Mouse (Mus musculus): ENCODE results near the gene Rnase4. TPM values are rescaled to one million over a fixed set of nuclear protein-coding genes. Genes with fewer than 3 reads are reported as not detected.

Gene Rnase4
- polyA plus RNA-seq, 1 experiment: 1.6 TPM

GRCm38 (mm10) chr14:51068956-51069355, 21.9 kb upstream of the Rnase4 start:
- no peaks in the 10 kb centered on the region for H3K36me3 ChIP-seq (replicated peaks; ENCODE audit: low read length)
- peaks cover 23% of the 10 kb centered on the region for H3K4me1 ChIP-seq
- TF ChIP-seq GATA1 (IDR thresholded peaks at IDR 0.05; ENCODE audit: borderline replicate concordance, low read length): no peak
- TF ChIP-seq FLI1 (IDR thresholded peaks at IDR 0.05; ENCODE audit: low read length): no peak
- H3K27me3 ChIP-seq (replicated peaks): peaks cover 24% of the 10 kb centered on the region
- H3K4me3 ChIP-seq (replicated peaks): no peak overlapping the region
- H3K9me3 ChIP-seq: no peaks in the 10 kb centered on the region

- TF ChIP-seq GATA1 (IDR thresholded peaks at IDR 0.05; ENCODE audit: borderline replicate concordance, low read length) (no peak), FLI1 (IDR thresholded peaks at IDR 0.05; ENCODE audit: low read length) (no peak)
These were observed 21.3 kb upstream of the Rnase4 start for GRCm38 (mm10) chr14:51069617-51070016.

GRCm38 (mm10) chr14:51074335-51074734, 16.5 kb upstream of the Rnase4 start, which contains the start of gene Olfr750:
TSS of gene Olfr750 (minus strand) at chr14:51074435.
- Histone ChIP-seq H3K36me3 (replicated peaks; ENCODE audit: low read length) (no peaks in the 10 kb centered on the region), H3K9me3 (no peaks in the 10 kb centered on the region), H3K4me3 (replicated peaks) (no peak within 1 kb of the TSS), H3K4me1 (peaks cover 7% of the 10 kb centered on the region), H3K27me3 (replicated peaks) (peaks cover 37% of the 10 kb centered on the region)
- no peak for TF ChIP-seq GATA1 (IDR thresholded peaks at IDR 0.05; ENCODE audit: borderline replicate concordance, low read length)
- no peak for TF ChIP-seq FLI1 (IDR thresholded peaks at IDR 0.05; ENCODE audit: low read length)

More at GRCm38 (mm10) chr14:51069617-51070016, 21.3 kb upstream of the Rnase4 start:
- Histone ChIP-seq H3K27me3 (replicated peaks) (peaks cover 28% of the 10 kb centered on the region), H3K9me3 (no peaks in the 10 kb centered on the region), H3K4me1 (peaks cover 23% of the 10 kb centered on the region), H3K4me3 (replicated peaks) (no peak overlapping the region), H3K36me3 (replicated peaks; ENCODE audit: low read length) (no peaks in the 10 kb centered on the region)

- H3K9me3 ChIP-seq: no peaks in the 10 kb centered on the region
- H3K36me3 ChIP-seq (replicated peaks; ENCODE audit: low read length): no peaks in the 10 kb centered on the region
- no peak for TF ChIP-seq GATA1 (IDR thresholded peaks at IDR 0.05; ENCODE audit: borderline replicate concordance, low read length)
- TF ChIP-seq FLI1 (IDR thresholded peaks at IDR 0.05; ENCODE audit: low read length): no peak
- H3K4me3 ChIP-seq (replicated peaks): no peak overlapping the region
- peaks cover 20% of the 10 kb centered on the region for H3K4me1 ChIP-seq
- H3K27me3 ChIP-seq (replicated peaks): peaks cover 56% of the 10 kb centered on the region
These were observed 11.7 kb upstream of the Rnase4 start for GRCm38 (mm10) chr14:51079180-51079579.

GRCm38 (mm10) chr14:51081035-51081434, 9.8 kb upstream of the Rnase4 start:
- H3K4me1 ChIP-seq: peaks cover 32% of the 10 kb centered on the region
- peaks cover 54% of the 10 kb centered on the region for H3K27me3 ChIP-seq (replicated peaks)
- no peak overlapping the region for H3K4me3 ChIP-seq (replicated peaks)
- no peak for TF ChIP-seq FLI1 (IDR thresholded peaks at IDR 0.05; ENCODE audit: low read length)
- no peak for TF ChIP-seq GATA1 (IDR thresholded peaks at IDR 0.05; ENCODE audit: borderline replicate concordance, low read length)
- no peaks in the 10 kb centered on the region for H3K36me3 ChIP-seq (replicated peaks; ENCODE audit: low read length)
- no peaks in the 10 kb centered on the region for H3K9me3 ChIP-seq

- peaks cover 34% of the 10 kb centered on the region for H3K4me1 ChIP-seq
These were observed 8.0 kb upstream of the Rnase4 start for GRCm38 (mm10) chr14:51082599-51083581.

GRCm38 (mm10) chr14:51083805-51084204, 7.1 kb upstream of the Rnase4 start:
- H3K4me3 ChIP-seq (replicated peaks): peak overlapping the region; percentile 91
- H3K36me3 ChIP-seq (replicated peaks; ENCODE audit: low read length): no peaks in the 10 kb centered on the region
- peaks cover 50% of the 10 kb centered on the region for H3K27me3 ChIP-seq (replicated peaks)
- peaks cover 40% of the 10 kb centered on the region for H3K4me1 ChIP-seq
- TF ChIP-seq GATA1 (IDR thresholded peaks at IDR 0.05; ENCODE audit: borderline replicate concordance, low read length): no peak
- TF ChIP-seq FLI1 (IDR thresholded peaks at IDR 0.05; ENCODE audit: low read length): no peak
- no peaks in the 10 kb centered on the region for H3K9me3 ChIP-seq

More at GRCm38 (mm10) chr14:51082599-51083581, 8.0 kb upstream of the Rnase4 start:
- peak overlapping the region; percentile 91 for H3K4me3 ChIP-seq (replicated peaks)
- no peak for TF ChIP-seq GATA1 (IDR thresholded peaks at IDR 0.05; ENCODE audit: borderline replicate concordance, low read length)
- TF ChIP-seq FLI1 (IDR thresholded peaks at IDR 0.05; ENCODE audit: low read length): no peak
- peaks cover 54% of the 10 kb centered on the region for H3K27me3 ChIP-seq (replicated peaks)
- no peaks in the 10 kb centered on the region for H3K9me3 ChIP-seq
- no peaks in the 10 kb centered on the region for H3K36me3 ChIP-seq (replicated peaks; ENCODE audit: low read length)

GRCm38 (mm10) chr14:51085086-51085485, 5.8 kb upstream of the Rnase4 start:
- H3K36me3 ChIP-seq (replicated peaks; ENCODE audit: low read length): no peaks in the 10 kb centered on the region
- H3K4me3 ChIP-seq (replicated peaks): peak overlapping the region; percentile 30
- no peak for TF ChIP-seq GATA1 (IDR thresholded peaks at IDR 0.05; ENCODE audit: borderline replicate concordance, low read length)
- no peak for TF ChIP-seq FLI1 (IDR thresholded peaks at IDR 0.05; ENCODE audit: low read length)
- no peaks in the 10 kb centered on the region for H3K9me3 ChIP-seq
- peaks cover 40% of the 10 kb centered on the region for H3K27me3 ChIP-seq (replicated peaks)
- H3K4me1 ChIP-seq: peaks cover 43% of the 10 kb centered on the region

GRCm38 (mm10) chr14:51085911-51086310, 5.0 kb upstream of the Rnase4 start:
- Histone ChIP-seq H3K4me3 (replicated peaks) (no peak overlapping the region), H3K36me3 (replicated peaks; ENCODE audit: low read length) (no peaks in the 10 kb centered on the region), H3K9me3 (no peaks in the 10 kb centered on the region), H3K4me1 (peaks cover 48% of the 10 kb centered on the region), H3K27me3 (replicated peaks) (peaks cover 33% of the 10 kb centered on the region)
- TF ChIP-seq GATA1 (IDR thresholded peaks at IDR 0.05; ENCODE audit: borderline replicate concordance, low read length) (no peak), FLI1 (IDR thresholded peaks at IDR 0.05; ENCODE audit: low read length) (no peak)

- TF ChIP-seq GATA1 (IDR thresholded peaks at IDR 0.05; ENCODE audit: borderline replicate concordance, low read length) (no peak), FLI1 (IDR thresholded peaks at IDR 0.05; ENCODE audit: low read length) (no peak)
- Histone ChIP-seq H3K4me3 (replicated peaks) (peak overlapping the region; percentile 96), H3K36me3 (replicated peaks; ENCODE audit: low read length) (no peaks in the 10 kb centered on the region), H3K9me3 (no peaks in the 10 kb centered on the region), H3K4me1 (peaks cover 53% of the 10 kb centered on the region), H3K27me3 (replicated peaks) (peaks cover 19% of the 10 kb centered on the region)
These were observed 3.1 kb upstream of the Rnase4 start for GRCm38 (mm10) chr14:51087762-51088161.

Measured in megakaryocyte, embryonic 14.5 days (primary cell).